Mouse (Mus musculus) lung, adult 2 months (tissue): ENCODE data around the gene Vsx1.

Experiments used
- CTCF ChIP-seq: fragments of 200-500 bp; IDR thresholded peaks from 2 replicates; pipeline ENCODE4 v1.5.1; 2011; ENCODE audit warnings: mild to moderate bottlenecking, low read length, control low read depth; ENCODE audit not compliant: insufficient read depth
- POLR2A ChIP-seq: fragments of 200-500 bp; IDR thresholded peaks from 2 replicates; pipeline ENCODE4 v1.6.1; 2011; ENCODE audit warnings: low read depth, mild to moderate bottlenecking, control low read depth, low read length, borderline replicate concordance; ENCODE audit errors: extremely low read depth

DNA sequence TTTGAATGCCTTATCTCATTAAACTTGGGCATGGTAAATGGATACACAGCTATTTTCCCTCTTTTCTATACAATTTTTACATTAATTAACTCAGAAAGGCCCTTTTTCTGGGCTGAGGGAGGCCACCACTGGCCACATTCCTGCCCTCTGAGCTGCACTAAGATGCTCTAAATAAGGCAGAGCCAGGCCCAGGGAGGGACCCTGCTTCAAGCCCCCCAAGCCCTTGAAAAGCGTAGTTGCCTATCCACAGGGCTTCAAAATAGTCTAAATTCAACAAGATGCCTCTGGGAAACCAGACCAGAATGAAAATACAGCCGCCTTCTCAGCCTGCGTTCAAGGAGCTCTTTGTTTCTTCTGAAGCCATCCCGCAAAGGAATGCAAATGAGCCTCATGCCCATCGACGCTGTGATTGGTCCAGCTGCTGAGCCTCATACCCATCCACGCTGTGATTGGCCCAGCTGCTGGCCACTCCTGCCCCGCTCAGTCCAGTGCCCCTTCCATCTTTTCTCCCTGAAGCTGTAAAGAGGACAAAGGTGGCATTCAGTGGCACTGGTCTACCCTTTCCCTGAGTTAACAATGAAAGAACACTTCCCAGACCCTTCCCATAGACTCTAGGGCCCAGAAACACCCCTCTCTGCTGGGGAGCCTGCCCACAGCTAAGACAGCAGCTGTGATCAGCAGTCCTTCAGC is 45.3 kb downstream of the Vsx1 start:
- TF ChIP-seq CTCF (no peak), POLR2A (no peak)
